Mouse (Mus musculus) urinary bladder, postnatal 0 days (tissue): ENCODE measurements around the gene Irx3. TPM values are rescaled to one million over a fixed set of nuclear protein-coding genes. Genes with fewer than 3 reads are reported as not detected.

Experiments used
- polyA plus RNA-seq: library from polyadenylated mRNA; unstranded; fragments of >200 nt; fragmentation: Nextera tagmentation; extraction: Ambion mirVana; gene quantifications from 2 replicates; pipeline ENCODE4 v1.2.1, GENCODE M21; 2015

Irx3 gene
- 0.16 and 0.34 TPM in 2 replicates for polyA plus RNA-seq

GRCm38 (mm10) chr8:91801839-91802238 lies at the start of gene Irx3:
Gene Irx3, minus strand, starts transcription at chr8:91802067.

